Mouse (Mus musculus) liver (tissue): ENCODE measurements around the gene Zfp94.

Experiments
- DNase-seq: peaks from one replicate; pipeline ENCODE4 v3.0.0-alpha.2; 2020; ENCODE audit warnings: mixed read lengths

Zfp94 gene

DNA sequence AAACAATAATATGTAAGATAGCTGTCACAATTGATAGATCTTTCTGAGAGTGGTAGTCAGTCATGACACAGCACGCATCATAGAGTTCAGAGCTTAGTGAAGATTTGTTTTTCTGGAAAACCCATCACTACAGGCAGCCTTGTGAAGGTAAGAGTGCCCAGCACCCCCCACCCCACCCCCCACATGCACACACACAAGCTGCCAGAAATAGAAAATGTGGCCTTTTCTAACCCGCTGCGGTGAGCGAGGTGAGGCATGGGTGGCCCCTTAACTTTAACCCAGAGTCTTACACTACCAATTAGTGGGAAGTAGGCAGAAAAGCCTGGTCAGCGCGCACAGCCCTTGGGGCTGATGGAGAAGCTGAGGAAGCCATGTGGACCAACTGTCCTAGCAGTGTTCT, 45.3 kb downstream of the Zfp94 start:
- no peak for DNase-seq

DNA sequence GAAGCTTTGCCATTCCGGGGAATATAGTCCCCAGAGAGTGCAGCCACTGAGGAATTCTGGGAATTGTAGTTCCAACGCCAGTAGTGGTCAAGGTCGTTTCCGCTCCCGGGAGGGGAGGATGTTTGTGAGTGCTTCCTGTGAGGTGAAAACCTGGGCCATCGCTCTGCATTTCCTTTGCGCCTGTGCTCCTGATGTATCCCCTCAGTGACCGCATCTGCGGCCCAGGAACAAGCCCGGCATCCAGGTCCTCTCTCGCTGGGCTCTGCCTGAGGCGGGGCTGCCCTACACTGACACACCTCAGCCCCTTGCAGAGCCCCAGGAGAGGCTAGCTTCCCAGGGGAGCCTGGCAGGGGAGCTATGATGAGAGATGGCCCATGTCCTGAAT, 46.2 kb downstream of the Zfp94 start, which contains the start of gene Zfp93:
Gene Zfp93, plus strand, starts transcription at position 133 of the 385 bp plus-strand sequence.
- DNase-seq = peak; percentile 70

DNA sequence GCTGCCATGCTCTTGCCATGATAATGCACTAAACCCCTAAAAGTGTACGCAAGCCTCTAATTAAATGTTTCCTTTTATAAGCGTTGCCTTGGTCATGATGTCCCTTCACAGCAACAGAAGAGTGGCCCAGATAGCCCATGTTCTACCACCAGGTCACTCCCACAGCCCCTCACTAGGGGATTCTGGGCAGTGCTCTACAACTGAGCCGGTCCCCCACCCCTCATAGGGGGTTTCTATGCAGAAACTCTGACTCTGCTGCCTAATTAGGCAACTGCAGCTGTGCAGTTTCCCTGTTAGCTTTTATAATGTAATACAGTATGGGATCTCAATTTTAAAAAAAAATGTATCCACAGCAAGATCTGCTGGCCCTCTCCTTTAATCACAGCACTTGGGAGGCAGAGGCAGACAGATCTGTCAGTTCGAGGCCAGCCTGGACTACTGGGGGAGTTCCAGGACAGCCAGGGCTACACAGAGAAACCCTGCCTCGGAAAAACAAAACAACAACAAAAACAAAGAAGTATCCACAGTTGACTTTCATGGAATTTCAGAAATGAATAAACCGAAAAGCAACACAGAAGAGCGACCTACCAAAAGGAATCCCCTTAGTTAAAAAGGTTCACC, 46.7 kb downstream of the Zfp94 start:
- DNase-seq = no peak

DNA sequence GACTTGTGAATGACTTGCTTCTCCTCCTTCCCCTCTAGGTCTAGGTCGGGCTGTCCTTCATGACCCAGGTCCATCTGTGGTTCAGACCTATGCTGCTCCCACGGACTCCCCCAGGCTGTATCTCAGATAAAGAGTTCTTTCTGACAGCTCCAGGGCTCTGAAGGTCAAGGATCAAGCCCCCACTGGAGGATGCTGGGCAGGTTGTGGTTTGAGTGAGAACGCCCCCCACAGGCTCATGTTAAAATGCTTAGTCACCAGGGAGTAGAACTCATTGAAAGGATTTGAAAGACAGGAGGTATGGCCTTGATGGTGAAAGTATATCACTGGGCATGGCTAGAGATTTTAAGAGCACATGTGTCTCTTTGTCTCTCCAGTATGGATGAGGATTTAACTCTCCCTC, 47.2 kb downstream of the Zfp94 start:
- DNase-seq = no peak

DNA sequence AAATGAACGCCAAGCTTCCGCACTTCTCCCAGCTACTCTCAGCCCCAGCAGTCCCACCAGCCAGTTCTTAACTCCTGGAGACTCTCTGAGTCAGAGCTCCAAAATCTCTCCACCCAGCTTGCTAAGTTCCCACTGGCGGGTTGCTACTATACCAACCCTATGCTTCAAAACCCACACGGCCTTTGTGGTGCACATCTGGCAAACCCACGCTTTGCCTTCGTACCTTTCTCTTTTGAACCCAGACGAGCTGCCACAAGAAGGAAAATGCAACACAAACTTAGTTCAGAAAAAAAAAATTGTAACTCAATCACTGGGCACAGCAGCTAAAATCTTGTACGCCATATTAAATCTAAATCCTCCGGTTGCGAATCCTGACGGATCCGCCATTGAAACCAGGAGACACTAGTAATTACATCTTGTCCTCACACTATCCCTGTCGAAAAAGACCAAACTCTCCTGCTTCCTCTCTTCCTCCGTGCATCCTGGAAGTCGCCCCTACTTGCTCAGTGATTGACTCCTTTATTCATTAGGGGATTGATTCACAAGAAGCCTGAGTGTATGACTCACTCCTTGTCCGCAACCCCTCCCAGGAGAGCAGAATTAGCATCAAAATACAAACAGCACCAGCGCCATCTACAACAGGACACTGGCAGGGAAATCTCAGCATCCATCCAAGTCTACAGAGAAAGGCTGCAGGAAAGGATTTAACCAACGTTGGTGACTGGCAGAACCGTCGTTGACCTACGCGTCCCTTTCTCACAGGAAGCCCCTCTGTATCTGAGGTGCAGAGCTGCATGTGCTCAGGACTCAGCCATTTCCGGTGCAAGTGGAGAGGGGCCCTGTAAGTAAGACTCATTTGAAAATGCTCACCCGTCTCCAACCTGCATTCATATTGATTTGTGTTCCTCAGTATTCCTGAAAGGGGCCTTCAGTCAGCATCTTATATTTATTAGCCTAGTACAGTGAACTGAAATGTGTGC, 48.0 kb downstream of the Zfp94 start:
- DNase-seq = no peak

DNA sequence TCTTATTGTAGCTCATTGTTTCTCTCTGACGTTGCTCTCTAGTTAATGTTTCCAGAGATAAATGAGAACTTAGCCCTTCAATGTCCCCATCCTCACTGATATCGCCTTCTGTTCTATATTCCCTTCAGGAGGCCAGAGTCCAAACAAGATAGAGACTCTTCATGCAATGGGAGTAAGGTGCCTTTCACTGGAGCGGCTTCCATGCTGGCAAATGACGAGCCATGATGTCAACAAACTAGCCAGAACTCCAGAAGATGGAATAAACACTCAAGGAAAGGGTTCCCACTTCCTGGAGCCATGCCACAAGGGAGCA, 56.5 kb downstream of the Zfp94 start:
- DNase-seq = no peak

DNA sequence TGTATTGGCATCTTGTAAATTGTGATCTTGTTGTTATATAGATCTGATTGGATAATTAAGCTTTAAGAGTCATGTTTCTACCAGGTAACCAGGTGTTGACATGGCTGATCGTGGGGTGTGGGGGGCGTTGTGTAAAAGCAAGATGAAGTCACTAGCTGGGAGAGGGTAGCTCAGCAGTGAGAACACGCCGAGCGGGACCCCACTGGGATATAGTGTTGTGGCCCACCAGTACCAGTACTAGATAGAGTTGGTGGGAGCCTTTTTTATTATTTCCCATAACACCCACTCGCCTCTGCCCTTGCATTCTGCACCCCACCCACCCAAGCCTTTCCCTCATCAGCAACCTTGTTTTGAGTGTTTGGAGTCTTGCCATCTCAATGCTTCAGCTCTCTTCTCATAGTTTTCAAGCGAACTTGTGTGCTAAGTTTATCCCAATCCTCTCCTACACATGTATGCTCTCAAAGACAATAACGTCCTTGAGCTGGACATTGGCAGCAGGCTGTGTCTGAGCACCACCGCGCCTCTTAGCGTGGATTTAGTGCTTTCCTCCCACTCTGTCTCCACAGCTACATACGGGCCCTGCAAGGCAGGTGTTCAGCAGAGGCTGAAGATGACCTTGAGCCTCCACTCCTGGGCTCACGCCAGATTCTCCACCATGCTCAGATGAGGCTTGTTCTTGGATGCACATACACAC, 57.0 kb downstream of the Zfp94 start:
- DNase-seq = no peak

DNA sequence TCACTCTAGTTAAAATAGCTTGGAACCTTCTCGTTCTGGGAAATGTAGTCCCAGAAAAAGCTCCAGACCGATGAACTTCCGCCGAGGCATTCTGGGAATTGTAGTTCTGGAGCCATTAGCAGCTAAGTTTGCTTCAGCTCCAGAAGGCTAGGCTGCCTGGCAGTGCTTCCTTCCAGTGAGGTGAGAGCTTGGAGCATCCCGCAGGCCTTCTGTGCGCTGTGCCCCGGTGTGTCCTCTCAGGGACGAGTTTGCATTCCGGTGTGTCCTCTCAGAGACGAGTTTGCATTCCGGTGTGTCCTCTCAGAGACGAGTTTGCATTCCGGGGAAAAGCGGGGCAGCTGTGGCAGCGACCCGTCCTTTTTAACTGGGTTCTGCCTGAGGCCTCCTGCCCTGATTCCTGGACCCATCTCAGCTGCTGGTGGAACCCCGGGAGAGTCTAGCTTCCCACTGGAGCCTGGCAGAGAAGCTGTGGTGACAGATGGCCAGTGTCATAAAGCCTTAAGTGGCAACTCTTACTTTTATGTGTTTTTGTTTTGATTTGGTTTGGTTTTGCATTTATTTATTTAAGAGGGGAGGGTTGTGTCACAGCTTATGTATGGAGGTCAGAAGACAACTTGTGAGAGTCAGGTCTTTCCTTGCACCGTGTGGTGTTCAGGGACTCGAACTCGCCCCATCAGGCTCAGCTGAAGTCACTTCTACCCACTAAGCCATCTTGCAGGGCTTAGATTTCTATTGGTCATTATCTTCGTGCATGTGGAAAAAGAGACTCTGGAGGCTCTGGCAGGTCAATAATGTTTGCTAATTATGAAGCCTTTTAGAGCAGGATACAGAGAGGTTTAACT, 61.6 kb downstream of the Zfp94 start, which contains the start of gene Zfp108:
Gene Zfp108, plus strand, starts transcription at position 162 of the 842 bp plus-strand sequence.
- DNase-seq = peak; percentile 60

DNA sequence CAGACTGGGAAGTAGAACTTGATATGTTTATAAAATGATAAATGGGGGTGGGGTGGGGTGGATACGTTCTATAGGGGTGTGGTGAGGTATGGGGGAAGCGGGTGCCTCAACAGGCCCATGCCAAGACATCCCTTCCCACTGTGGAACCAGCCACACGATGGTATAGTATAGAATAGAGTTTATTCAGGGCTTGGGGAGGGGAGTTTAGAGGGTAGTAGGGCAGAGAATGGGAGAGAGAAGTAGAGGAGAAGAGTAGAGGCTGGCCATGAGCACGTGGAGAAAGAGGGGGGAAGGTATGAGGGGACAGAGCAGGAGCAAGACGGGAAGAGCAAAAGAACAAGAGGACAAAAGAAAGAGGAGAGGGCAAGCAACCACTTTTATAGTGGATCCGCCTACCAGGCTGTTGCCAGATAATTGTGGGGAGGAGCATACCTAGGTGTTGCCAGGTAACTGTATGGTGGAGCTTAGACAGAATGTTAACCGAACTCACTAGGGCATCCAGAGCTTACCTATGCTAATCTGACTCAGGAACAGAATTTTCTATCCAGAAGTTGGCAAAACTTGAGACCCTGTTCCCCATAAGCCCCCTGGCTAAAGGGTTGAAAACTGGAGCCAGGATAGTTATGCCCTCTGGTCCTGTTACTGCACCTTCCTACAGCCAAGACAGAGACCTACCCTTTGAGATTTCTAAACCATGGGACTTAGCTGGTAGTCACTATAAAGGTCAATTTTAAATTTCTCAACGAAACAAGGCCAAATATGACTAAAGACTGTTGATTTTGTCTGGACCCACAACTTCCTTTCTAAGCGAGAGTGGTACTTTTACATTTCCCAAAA, 62.5 kb downstream of the Zfp94 start:
- DNase-seq = no peak
